Mouse (Mus musculus) T-helper 1 cell (primary cell): Measurements from ENCODE around the gene Dclk3.

Source experiments
- in situ Hi-C: fragments of 300-600 bp; cut with MboI, MseI; formaldehyde crosslinking; loops from one replicate; pipeline ENCODE4 v1.15.1; 2025; ENCODE audit warnings: high pct_unique_total_duplicates

Gene Dclk3

GRCm38 (mm10) chr9:111438904-111439835, at the start of gene Dclk3:
Dclk3 (plus strand) TSS chr9:111439081.
- in situ Hi-C loops: no loop called here

GRCm38 (mm10) chr9:111390016-111390415, 48.9 kb upstream of the Dclk3 start:
- in situ Hi-C loops: no loop called here

GRCm38 (mm10) chr9:111391036-111391435, 47.8 kb upstream of the Dclk3 start:
- in situ Hi-C loops: no loop called here

- in situ Hi-C loops: no loop called here
Measured at GRCm38 (mm10) chr9:111391926-111392442, 46.9 kb upstream of the Dclk3 start.

- in situ Hi-C loops: no loop called here
Measured at GRCm38 (mm10) chr9:111395265-111395664, 43.6 kb upstream of the Dclk3 start.

- in situ Hi-C loops: no loop called here
Measured at GRCm38 (mm10) chr9:111398059-111398458, 40.8 kb upstream of the Dclk3 start.

- in situ Hi-C loops: no loop called here
Measured at GRCm38 (mm10) chr9:111400089-111400488, 38.8 kb upstream of the Dclk3 start.

GRCm38 (mm10) chr9:111403159-111403558, 35.7 kb upstream of the Dclk3 start:
- in situ Hi-C loops: no loop called here

GRCm38 (mm10) chr9:111404346-111405079, 34.4 kb upstream of the Dclk3 start:
- in situ Hi-C loops: no loop called here

- in situ Hi-C loops: no loop called here
Measured at GRCm38 (mm10) chr9:111405080-111405428, 33.8 kb upstream of the Dclk3 start.

- in situ Hi-C loops: no loop called here
Measured at GRCm38 (mm10) chr9:111408012-111408411, 30.9 kb upstream of the Dclk3 start.

- in situ Hi-C loops: no loop called here
Measured at GRCm38 (mm10) chr9:111408427-111408826, 30.5 kb upstream of the Dclk3 start.

GRCm38 (mm10) chr9:111412471-111413160, 26.3 kb upstream of the Dclk3 start:
- in situ Hi-C loops: no loop called here

GRCm38 (mm10) chr9:111421862-111422261, 17.0 kb upstream of the Dclk3 start:
- in situ Hi-C loops: no loop called here

- in situ Hi-C loops: no loop called here
Measured at GRCm38 (mm10) chr9:111422567-111422966, 16.3 kb upstream of the Dclk3 start.

- in situ Hi-C loops: no loop called here
Measured at GRCm38 (mm10) chr9:111425113-111425512, 13.8 kb upstream of the Dclk3 start.

GRCm38 (mm10) chr9:111425952-111426351, 12.9 kb upstream of the Dclk3 start:
- in situ Hi-C loops: no loop called here

- in situ Hi-C loops: no loop called here
Measured at GRCm38 (mm10) chr9:111427891-111428555, 10.9 kb upstream of the Dclk3 start.

- in situ Hi-C loops: no loop called here
Measured at GRCm38 (mm10) chr9:111428698-111429362, 10.1 kb upstream of the Dclk3 start.

GRCm38 (mm10) chr9:111429363-111429750, 9.5 kb upstream of the Dclk3 start:
- in situ Hi-C loops: no loop called here

- in situ Hi-C loops: no loop called here
Measured at GRCm38 (mm10) chr9:111435429-111435828, 3.5 kb upstream of the Dclk3 start.
